Mouse (Mus musculus): ENCODE measurements around the gene Gm20388.

The Gm20388 gene

GRCm38 (mm10) chr8:119910547-119911257, at the start of gene Gm20388:
TSS of gene Gm20388 (plus strand) at chr8:119910841.
- peak; percentile 84 for DNase-seq (ENCODE audit: low read depth, low spot score)

DNA sequence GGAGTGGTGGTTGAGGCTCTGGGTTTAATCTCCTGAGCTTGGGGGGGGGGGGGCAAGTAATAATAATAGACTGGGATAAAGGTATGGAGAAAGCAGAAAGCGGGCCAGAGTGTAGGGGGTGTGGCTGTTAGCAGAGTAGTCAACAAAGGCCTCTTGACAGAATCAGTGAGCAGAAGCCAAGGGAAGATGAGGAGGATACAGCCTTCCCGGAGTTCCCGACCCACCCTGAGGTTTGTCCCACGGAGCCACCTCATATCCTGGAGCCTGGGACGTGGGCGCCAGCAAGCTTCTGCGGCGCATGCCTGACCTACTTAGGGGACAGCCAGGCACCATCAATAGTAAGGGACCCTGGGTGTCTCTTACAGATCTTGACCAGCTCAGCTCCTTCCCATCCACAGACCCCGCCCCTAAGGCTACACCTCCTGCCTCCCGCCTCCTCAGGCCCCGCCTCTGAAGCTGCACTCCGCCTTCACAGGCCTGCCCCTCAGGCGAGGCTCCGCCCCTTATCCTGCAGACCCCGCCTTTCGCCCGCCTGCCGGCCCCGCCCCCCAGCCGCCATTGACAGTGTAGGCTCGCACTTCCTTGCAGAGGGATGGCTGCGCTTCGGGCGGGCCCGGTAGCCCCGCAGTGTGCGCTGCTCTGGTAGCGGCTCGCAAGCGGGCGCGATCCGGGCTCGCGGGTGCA, 48.8 kb upstream of the Gm20388 start, which contains the start of gene Klhl36:
TSS of gene Klhl36 (plus strand) at position 561 of the 684 bp plus-strand sequence.
- peak; percentile 73 for DNase-seq (ENCODE audit: low read depth, low spot score)

DNA sequence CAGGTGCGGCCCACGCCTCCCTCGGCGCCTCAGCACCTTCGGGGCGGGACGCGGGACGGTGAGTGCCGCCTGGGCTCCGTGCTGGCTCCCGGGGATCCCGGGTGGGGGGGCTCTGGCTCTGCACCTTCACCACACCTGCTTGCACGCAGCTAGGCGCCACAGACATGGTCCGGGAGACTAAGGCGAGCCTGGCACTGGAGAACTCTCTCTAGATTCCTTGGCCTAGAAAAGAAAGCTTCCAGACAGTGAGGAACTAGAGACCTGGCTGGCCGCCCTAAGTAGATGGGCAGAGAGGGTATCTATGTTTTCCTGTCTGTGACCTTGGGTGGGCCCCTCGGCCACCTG, 48.3 kb upstream of the Gm20388 start:
- DNase-seq (ENCODE audit: low read depth, low spot score): no peak

GRCm38 (mm10) chr8:119862749-119863148, 47.9 kb upstream of the Gm20388 start:
- no peak for DNase-seq (ENCODE audit: low read depth, low spot score)

DNA sequence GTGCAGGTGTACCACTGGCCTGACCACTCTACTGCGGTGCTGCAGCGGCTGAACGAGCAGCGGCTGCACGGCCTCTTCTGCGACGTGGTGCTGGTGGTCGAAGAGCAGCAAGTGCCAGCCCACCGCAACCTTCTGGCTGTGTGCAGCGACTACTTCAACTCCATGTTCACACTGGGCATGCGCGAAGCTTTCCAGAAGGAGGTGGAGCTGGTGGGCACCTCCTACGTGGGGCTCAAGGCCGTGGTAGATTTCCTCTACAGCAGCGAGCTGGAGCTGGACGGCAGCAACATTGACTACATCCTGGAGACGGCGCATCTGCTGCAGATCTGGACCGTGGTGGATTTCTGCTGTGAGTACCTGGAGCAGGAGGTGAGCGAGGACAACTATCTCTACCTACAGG, 41.0 kb upstream of the Gm20388 start:
- no peak for DNase-seq (ENCODE audit: low read depth, low spot score)

DNA sequence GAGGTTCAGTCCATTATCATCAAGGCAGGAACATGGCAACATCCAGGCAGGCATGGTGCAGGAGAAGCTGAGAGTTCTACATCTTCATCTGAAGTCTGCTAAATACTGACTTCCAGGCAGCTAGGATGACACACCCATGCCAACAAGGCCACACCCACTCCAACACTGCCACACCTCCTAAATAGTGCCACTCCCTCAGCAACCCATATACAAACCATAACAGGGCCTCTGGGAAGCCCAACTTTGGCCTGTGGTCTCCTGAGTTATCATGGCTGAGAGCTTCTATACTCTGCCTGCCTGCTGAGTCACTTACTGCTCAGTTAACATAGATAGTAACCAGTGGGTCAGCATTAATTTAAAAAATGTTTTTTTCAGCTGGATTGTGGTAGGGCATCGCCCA, 37.5 kb upstream of the Gm20388 start:
- DNase-seq (ENCODE audit: low read depth, low spot score): peak; percentile 48

DNA sequence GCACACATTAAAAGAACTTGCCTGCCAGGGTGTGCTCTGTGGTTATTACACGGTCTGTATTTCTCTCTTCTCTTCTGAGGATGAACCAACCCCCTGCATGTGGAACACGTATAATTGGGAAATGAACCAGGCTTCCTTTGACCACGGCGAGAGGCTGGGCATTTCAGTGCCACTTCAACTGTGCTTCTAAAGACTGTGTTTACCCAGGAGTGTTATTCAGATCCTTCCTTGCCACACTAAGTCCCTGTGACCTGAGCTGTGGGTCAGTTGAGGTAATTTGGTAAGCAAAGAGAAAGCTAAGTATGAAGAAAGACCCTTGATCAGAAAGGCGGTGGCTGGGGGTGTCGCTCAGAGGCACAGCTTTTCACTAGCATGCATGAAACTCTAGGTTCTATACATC, 29.3 kb upstream of the Gm20388 start:
- DNase-seq (ENCODE audit: low read depth, low spot score): no peak

GRCm38 (mm10) chr8:119881917-119882316, 28.7 kb upstream of the Gm20388 start:
- DNase-seq (ENCODE audit: low read depth, low spot score): no peak

DNA sequence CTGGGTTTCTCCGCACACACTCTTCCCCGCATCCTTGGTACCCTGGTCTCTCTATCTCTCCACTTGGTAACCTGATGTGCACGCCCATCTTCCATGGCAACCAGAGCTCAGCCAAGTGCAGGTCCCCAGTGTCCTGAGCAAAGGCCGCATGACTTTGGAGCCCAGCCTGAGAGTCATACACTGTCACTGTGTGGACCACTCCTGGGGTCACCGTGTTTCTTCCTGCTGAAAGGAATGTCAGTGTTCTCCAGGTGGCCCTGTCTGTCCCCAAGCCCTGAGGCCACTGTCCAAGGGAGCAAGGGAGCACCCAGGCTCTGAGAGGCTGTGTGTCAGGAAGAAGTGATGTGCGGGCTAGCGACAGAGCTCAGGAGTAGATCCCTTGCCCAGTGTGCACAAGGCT, 27.4 kb upstream of the Gm20388 start:
- no peak for DNase-seq (ENCODE audit: low read depth, low spot score)

DNA sequence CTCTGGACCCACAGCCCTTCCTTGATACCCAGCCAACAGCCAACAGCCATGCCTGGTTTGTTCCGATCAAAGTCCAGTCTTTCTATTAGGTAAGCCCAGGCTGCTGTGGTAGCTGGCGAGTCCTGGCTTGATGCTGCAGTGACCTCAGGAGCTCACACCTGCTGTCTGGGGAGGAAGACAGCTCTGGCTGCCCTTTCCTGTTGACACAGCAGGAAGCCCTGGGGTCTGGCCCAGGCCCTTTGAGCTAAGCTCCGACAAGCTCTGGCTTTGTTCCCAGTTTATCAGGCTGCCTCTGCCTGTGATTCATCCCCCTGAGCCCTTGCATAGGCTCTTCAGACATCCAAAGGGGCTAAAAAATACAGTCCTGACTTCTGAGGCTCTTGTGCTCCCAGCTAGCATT, 25.0 kb upstream of the Gm20388 start:
- no peak for DNase-seq (ENCODE audit: low read depth, low spot score)

GRCm38 (mm10) chr8:119887130-119887529, 23.5 kb upstream of the Gm20388 start:
- DNase-seq (ENCODE audit: low read depth, low spot score): peak; percentile 33

DNA sequence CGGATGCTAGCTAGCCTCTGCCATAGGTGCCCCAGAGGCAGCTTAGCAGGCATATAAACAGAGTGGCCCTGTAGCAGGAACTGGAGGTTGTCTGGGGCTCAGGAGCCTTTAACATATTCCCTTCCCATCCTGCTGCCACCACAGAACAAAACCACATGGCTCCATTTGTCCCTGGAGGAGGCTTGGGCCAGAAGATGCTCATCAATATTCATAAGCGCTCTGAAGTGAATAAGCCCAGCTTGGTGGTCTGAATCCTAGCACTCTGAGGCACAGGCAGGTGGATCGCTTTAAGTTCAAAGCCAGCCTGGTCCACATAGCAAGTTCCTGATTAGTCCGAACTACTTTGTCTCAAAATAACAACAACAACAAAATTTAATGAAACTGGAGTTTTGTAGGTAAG, 22.6 kb upstream of the Gm20388 start:
- DNase-seq (ENCODE audit: low read depth, low spot score): no peak

DNA sequence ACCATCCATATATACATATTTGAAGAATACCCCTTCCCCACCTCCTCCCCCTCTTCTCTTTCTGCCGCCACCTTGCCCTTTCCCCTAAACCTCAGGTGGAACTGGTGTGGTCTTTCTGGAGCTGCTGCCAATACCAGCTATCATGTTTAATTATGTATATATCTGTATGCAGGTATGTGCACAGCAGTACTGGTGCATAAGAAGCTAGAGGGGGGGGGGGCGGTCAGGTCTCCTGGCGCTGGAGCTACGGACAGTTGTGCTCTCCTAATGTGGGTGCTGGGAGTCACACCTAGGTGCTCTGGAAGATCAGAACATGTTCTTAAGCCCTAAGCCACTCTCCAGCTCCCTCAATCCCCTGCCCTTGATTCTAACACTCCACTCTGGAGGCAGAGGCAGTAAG, 13.6 kb upstream of the Gm20388 start:
- no peak for DNase-seq (ENCODE audit: low read depth, low spot score)

DNA sequence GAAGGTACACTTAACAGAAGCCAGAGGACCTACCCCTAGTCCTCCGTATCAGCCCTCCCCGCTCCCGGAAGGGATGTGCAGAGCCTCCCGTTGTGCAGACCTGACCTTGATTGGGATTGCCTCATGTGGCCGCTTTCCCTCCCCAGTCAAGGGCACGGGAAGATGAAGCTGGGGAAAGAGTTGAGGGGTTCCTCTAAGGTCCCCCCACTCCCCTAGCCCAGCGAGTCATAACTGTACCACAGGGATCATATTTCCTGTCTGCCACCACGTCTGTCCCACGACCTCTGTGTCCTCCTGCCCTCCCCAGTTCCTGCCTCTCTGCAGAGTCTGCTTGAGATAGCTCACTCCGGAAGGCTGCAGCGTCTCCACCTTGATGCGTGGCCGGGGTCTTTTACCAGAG, 12.7 kb upstream of the Gm20388 start:
- DNase-seq (ENCODE audit: low read depth, low spot score): no peak

DNA sequence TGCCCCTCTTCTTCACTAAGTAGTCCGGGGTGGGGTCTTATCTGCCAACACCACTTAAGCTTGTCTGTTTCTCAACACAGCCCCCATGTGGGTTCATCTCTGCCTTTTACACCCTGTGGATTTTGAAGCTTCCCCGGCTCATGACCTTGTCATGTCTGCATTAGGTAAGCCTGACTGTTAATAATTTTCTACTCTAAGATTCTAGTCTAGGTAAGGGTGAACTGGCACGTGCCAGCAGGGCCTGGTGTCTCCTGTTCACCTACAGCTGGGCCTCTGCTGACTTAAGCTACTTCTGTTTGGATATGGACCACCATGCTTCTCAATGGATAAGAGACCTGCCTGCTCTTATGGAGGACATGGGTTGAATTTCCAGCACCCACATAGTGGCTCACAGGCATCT, 9.3 kb upstream of the Gm20388 start:
- DNase-seq (ENCODE audit: low read depth, low spot score): no peak

DNA sequence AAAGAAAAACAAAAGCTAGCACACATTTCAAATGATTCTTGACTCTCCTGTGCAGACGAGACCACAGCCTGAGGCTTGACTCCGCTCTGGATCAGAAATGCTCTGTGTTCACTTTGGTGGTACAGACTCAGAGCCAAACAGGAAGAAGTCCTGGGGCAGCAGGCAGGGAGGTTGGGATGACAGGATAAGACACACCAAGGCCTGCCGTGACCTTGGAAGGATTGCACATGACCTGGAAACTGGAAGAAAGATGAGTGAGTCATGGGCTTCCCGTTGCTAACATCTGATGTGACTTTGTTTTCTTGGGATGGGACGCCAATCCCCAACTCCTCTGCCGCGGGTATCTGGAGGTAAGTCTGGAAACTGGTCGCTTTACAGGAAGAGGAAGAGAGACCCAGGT, 8.7 kb upstream of the Gm20388 start:
- no peak for DNase-seq (ENCODE audit: low read depth, low spot score)

DNA sequence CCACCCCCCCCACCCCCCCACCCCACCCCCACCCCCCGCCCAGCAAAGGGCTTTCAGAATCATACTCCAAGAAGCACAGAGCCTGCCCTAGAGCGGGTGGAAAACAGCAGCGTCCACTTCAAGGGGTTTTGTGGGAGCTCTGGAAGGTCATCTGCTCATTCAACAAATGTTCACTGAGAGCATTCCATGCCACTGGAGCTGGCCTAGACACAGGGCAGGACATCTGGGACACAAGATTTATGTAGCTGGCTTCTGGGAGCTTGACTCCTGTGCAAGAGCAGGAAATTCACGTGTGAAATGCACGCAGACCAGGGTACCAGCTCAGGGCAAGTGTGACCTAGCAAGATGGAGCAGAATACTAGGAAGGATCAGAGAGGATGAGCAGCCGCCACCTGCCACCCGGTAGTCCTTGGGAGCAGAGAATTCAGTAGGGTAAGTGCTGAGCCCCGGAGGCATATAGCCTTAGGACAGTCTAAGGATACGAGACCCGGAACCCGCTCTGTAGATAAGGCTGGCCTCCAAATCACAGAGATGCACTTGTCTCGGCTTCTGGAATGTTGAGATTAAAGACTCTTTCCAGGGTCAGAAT, 6.2 kb upstream of the Gm20388 start:
- DNase-seq (ENCODE audit: low read depth, low spot score): no peak

- peak; percentile 67 for DNase-seq (ENCODE audit: low read depth, low spot score)
These were observed 596 bp upstream of the Gm20388 start, which contains the start of gene Usp10 for GRCm38 (mm10) chr8:119909944-119910546. TSS of gene Usp10 (plus strand) at chr8:119910360.

- no peak for DNase-seq (ENCODE audit: low read depth, low spot score)
These were observed 769 bp downstream of the Gm20388 start for GRCm38 (mm10) chr8:119911258-119911962.

DNA sequence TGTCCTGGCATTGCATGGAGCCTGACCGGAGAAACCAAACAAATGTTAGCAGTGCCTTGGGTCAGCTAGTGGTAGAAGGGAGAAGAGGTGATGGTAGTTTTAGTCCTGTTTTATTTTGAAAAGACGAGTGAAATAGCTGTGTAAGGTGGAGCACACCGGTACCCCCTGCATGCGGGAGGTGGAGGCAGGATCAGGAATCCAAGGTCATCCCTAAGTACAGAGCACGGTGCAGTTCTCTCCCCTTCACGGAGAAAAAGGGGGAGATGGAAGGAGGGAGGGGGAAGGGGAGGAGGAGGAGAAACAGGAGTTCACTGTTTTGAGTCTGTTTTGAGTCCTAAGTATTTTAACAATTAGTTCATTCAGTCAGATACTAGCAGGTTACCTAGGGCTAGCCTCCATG, 2.0 kb downstream of the Gm20388 start:
- no peak for DNase-seq (ENCODE audit: low read depth, low spot score)

GRCm38 (mm10) chr8:119913181-119913580, 2.5 kb downstream of the Gm20388 start:
- DNase-seq (ENCODE audit: low read depth, low spot score): no peak

DNA sequence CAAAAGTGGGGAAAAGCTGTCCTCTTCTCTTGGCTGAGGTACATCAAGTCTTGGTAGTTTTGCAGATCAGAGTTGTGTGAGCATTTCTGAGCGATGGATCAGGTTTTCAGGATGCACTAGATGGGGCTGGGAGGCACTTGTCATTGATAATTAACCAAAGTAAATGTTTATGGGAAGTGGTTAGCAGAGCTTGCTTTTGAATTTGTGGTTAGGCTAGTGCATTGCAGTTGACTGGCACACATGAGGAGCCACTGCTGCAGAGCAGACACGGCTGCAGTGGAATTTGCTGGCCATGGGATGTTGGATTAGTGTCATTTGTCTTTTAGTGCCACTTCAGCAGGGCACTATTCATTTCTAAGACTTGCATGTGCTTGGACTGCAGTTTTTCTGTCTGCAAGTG, 3.5 kb downstream of the Gm20388 start:
- DNase-seq (ENCODE audit: low read depth, low spot score): no peak

All from c-Kit-negative CD71-positive TER-119-positive erythroid progenitor cells, embryonic 14.5 days (primary cell).